Mouse (Mus musculus) kidney, postnatal 0 days (tissue): ENCODE data around the gene 1700010B08Rik. TPM values are rescaled to one million over a fixed set of nuclear protein-coding genes. Genes with fewer than 3 reads are reported as not detected.

Experiments
- ATAC-seq: fragments of 200-750 bp; cut with Nextera tagmentation; replicated peaks from 2 replicates; pipeline ENCODE4 v1.8.0; 2017; ENCODE audit warnings: low read depth, moderate number of reproducible peaks, moderate TSS enrichment, moderate library complexity; ENCODE audit not compliant: low FRiP score
- DNase-seq: peaks from one replicate; pipeline ENCODE4 v3.0.0-alpha.2; 2016; ENCODE audit warnings: low spot score
- H3K27ac ChIP-seq: fragments of 300-500 bp; sonication (generic); 2 replicates; pipeline ENCODE4 v1.5.1; 2014; ENCODE audit warnings: mild to moderate bottlenecking
- H3K27me3 ChIP-seq: fragments of 300-500 bp; sonication (generic); 2 replicates; pipeline ENCODE4 v1.6.1; 2014; ENCODE audit warnings: low read length, mixed read lengths; ENCODE audit not compliant: insufficient read depth
- H3K36me3 ChIP-seq: fragments of 300-500 bp; sonication (generic); 2 replicates; pipeline ENCODE4 v1.6.1; 2014; ENCODE audit warnings: low read length, mixed read lengths; ENCODE audit not compliant: insufficient read depth
- H3K4me1 ChIP-seq: fragments of 300-500 bp; sonication (generic); replicated peaks from 2 replicates; pipeline ENCODE4 v1.6.1; 2014; ENCODE audit warnings: antibody characterized with exemption, low read length, mixed read lengths; ENCODE audit not compliant: insufficient read depth
- H3K4me2 ChIP-seq: fragments of 300-500 bp; sonication (generic); 2 replicates; pipeline ENCODE4 v1.6.1; 2014; ENCODE audit warnings: mild to moderate bottlenecking, low read length, moderate library complexity, mixed read lengths
- H3K4me3 ChIP-seq: fragments of 300-500 bp; sonication (generic); replicated peaks from 2 replicates; pipeline ENCODE4 v1.5.1; 2014; ENCODE audit warnings: low read depth, low read length
- H3K9ac ChIP-seq: fragments of 300-500 bp; sonication (generic); 2 replicates; pipeline ENCODE4 v1.6.1; 2014; ENCODE audit warnings: low read depth, low read length
- H3K9me3 ChIP-seq: fragments of 300-500 bp; sonication (generic); replicated peaks from 2 replicates; pipeline ENCODE4 v1.6.1; 2016; ENCODE audit warnings: low read length, inconsistent platforms, mixed read lengths
- CTCF ChIP-seq: IDR thresholded peaks from 2 replicates; pipeline ENCODE4 v1.5.1; 2016; ENCODE audit warnings: antibody characterized with exemption, low read depth, mild to moderate bottlenecking, moderate library complexity
- WGBS: fragments of 180-500 bp; shearing (Covaris S2); extraction: QIAGEN DNeasy Blood & Tissue Kit; methylation state at CpG from one replicate; pipeline ENCODE4 v1.1.7; 2014; 5-methylcytosine and 5-hydroxymethylcytosine counted together
- microRNA-seq: library from miRNA; unstranded; fragments of <30 nt; microRNA quantifications from one replicate; pipeline ENCODE4, GENCODE M21; 2016
- polyA plus RNA-seq: library from polyadenylated mRNA; unstranded; fragments of >200 nt; fragmentation: Nextera tagmentation; extraction: Ambion mirVana; gene quantifications from 2 replicates; pipeline ENCODE4 v1.2.1, GENCODE M21; 2015

1700010B08Rik gene
- polyA plus RNA-seq, 1 experiment from 2014 or later, result not detected

DNA sequence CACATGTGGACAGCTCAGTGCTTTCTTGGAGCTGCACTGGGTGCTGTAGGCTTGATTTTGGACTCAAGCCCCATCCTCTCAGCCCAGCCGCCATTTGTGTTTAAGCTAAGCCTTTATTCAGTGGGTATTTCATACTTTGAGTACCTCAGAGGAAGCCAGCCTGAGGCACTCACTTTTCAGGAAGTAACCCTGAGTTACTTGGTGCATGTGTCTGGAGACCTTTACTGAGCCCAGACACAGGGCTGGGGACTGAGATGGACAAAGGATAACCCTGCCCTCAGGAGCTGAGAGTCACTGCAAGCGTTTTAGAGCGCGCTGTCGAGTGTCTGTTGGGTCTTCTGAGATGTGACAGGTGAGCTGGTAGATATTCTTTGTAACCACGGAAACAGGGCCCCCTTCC is 41.4 kb downstream of the 1700010B08Rik start:
- no peak overlapping the region for H3K27ac ChIP-seq
- WGBS, result 89% methylated on average over 6 of the region's 6 CpGs
- H3K9me3 ChIP-seq, result no peaks in the 10 kb centered on the region
- no peak overlapping the region for H3K9ac ChIP-seq
- no peak for ATAC-seq
- no peaks in the 10 kb centered on the region for H3K27me3 ChIP-seq
- H3K4me2 ChIP-seq, result no peak overlapping the region
- H3K36me3 ChIP-seq, result no peaks in the 10 kb centered on the region
- no peak overlapping the region for H3K4me3 ChIP-seq
- DNase-seq, result no peak
- 0 out of 2 replicates have a peak, but pooled peaks cover 6% of the 10 kb centered on the region for H3K4me1 ChIP-seq
- no peak for TF ChIP-seq CTCF

DNA sequence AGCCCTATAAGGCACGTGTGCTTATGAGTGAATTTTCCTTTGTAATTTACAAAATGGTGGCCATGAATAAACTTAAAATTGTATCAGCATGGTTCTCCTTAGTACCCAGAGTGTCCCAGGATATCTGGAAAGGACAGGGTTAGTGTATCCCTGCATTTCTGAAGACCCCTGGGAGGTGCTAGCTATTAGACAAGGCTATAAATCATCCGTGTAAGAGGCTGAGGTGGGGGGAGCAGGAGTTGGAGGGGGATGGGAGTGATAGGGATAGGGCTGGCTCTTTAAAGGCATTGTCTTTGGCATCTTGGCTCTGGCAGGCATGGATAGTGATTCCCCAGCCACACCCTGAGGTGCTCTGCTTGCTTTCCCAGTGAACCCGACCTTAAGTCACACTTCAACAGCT is 45.4 kb downstream of the 1700010B08Rik start:
- ATAC-seq, result no peak
- H3K4me1 ChIP-seq, result no peaks in the 10 kb centered on the region

DNA sequence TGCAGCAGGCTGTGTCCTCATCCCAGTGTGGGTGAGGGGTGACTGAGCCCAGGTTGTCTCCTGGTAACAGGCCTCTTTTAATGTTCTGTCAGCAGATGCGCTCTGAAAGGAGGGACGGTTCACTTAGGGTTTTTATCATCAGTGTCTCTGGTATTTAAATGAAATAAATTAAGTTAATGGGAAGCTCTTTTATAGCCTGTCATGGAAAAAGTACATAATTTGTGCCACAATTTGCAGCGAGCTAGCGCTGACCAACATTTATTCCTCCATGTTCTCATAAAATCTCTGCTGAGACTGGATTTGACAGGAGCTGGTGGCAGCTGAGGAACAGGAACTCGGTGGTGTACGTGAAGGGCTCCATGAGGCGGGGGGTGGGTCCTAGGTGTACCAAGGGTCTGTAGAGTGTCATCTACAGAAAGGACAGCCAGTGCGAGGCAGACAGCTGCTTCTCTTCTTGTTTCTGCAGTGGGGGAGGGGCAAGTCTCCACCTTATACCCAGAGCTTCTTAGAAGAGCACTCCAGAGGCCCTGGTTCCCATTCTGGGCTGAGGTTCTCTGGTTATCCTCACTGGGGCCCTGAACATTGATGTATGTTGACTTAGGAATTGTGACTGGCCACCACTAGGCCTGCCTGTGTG is 48.9 kb downstream of the 1700010B08Rik start:
- WGBS, result 55% methylated on average over 8 of the region's 8 CpGs
- Histone ChIP-seq H3K27me3 (no peaks in the 10 kb centered on the region), H3K4me1 (0 out of 2 replicates have a peak, but pooled peaks cover 4% of the 10 kb centered on the region), H3K4me3 (no peak overlapping the region), H3K9me3 (no peaks in the 10 kb centered on the region), H3K4me2 (no peak overlapping the region), H3K27ac (peak overlapping the region; percentile 32), H3K36me3 (0 out of 2 replicates have a peak, but pooled peaks cover 4% of the 10 kb centered on the region), H3K9ac (no peak overlapping the region)
- ATAC-seq (peak; percentile 26; the same call in 1 of the 2 replicates), DNase-seq (peak; percentile 59)
- no peak for TF ChIP-seq CTCF

More for the DNA sequence above, 45.4 kb downstream of the 1700010B08Rik start:
- Histone ChIP-seq H3K9ac (no peak overlapping the region), H3K27me3 (no peaks in the 10 kb centered on the region), H3K4me2 (no peak overlapping the region), H3K4me3 (no peak overlapping the region), H3K36me3 (0 out of 2 replicates have a peak, but pooled peaks cover 4% of the 10 kb centered on the region), H3K9me3 (no peaks in the 10 kb centered on the region), H3K27ac (no peak overlapping the region)
- DNase-seq, result no peak
- WGBS, result 31% methylated on average over 3 of the region's 3 CpGs
- TF ChIP-seq CTCF, result no peak

DNA sequence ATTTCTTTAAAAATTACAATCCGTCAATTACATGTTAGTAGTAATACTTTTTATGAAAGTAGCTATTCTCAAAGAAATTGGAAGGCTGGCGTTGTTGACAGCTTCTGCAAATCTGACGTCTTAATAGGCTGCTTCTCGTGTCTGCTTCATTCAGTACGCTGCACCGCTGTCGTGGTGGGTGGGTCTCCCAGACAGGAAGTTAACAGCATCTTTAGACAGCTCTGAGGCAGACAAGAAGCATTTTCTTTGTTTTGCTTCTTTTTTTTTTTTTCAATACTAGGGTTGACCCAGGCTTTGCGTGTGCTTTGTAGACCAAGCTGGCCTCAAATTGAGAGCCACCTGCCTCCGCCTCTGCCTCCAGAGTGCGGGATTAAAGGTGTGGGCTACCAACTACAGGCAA is 50.0 kb downstream of the 1700010B08Rik start:
- no peaks in the 10 kb centered on the region for H3K9me3 ChIP-seq
- DNase-seq (peak; percentile 43), ATAC-seq (no peak)
- 0 out of 2 replicates have a peak, but pooled peaks cover 4% of the 10 kb centered on the region for H3K4me1 ChIP-seq
- no peak overlapping the region for H3K9ac ChIP-seq
- H3K27ac ChIP-seq, result peak overlapping the region; percentile 21
- H3K27me3 ChIP-seq, result no peaks in the 10 kb centered on the region
- no peak overlapping the region for H3K4me2 ChIP-seq
- H3K36me3 ChIP-seq, result 0 out of 2 replicates have a peak, but pooled peaks cover 4% of the 10 kb centered on the region
- WGBS, result 68% methylated on average over 10 of the region's 10 CpGs
- no peak overlapping the region for H3K4me3 ChIP-seq
- no peak for TF ChIP-seq CTCF

DNA sequence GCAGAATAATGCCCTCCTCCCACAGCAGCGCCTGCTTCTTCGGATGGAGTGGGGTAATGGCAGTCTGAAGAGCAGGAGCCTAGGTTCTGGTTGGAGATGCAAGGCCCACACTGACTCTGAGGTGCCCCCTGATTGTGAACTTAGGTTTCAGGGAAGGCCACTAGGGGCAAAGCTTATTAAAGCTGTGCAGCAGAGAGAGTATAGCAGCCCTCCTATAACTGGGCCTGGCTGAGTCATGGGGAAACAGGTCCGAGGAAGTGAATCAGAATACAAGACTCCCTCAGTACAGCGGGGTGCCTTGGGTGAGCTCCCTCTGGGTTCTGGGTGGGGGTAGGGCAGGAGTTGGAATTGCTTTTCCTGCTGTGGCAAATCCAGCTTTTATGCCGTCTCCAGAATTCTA is 51.4 kb downstream of the 1700010B08Rik start:
- Histone ChIP-seq H3K36me3 (0 out of 2 replicates have a peak, but pooled peaks cover 4% of the 10 kb centered on the region), H3K27me3 (no peaks in the 10 kb centered on the region), H3K9me3 (no peaks in the 10 kb centered on the region), H3K4me1 (peaks cover 11% of the 10 kb centered on the region), H3K4me2 (no peak overlapping the region), H3K9ac (no peak overlapping the region), H3K4me3 (no peak overlapping the region), H3K27ac (peak overlapping the region; percentile 3; the same call in 1 of the 2 replicates)
- DNase-seq, result no peak
- no peak for ATAC-seq
- peak; percentile 45 for TF ChIP-seq CTCF
- 61% methylated on average over 5 of the region's 5 CpGs for WGBS

Small RNA genes lying within 50 kb of the gene (microRNA-seq; reads per million reads assigned to microRNA genes)
- not detected for gene Mir6340

Other genes with a start within 250 kb of the 1700010B08Rik start
- not detected in 2 replicates for gene 1700021F07Rik, start 196.8 kb upstream of the 1700010B08Rik start, polyA plus RNA-seq
- not detected in 2 replicates for gene Ankrd60, start 141.1 kb upstream of the 1700010B08Rik start, polyA plus RNA-seq
- 33.0 and 35.6 TPM in 2 replicates for gene Rab22a, start 59.7 kb upstream of the 1700010B08Rik start, polyA plus RNA-seq
- gene Vapb, start 18.1 kb downstream of the 1700010B08Rik start, polyA plus RNA-seq, result 12.2 and 16.3 TPM in 2 replicates